Mouse (Mus musculus) erythroblast, embryonic 14.5 days (primary cell): ENCODE results near the gene Klhdc4. TPM values are rescaled to one million over a fixed set of nuclear protein-coding genes. Genes with fewer than 3 reads are reported as not detected.

Experiments
- H3K27me3 ChIP-seq: 2 replicates; pipeline ENCODE4 v1.6.1; 2012; ENCODE audit warnings: inconsistent platforms; ENCODE audit not compliant: control insufficient read depth
- H3K36me3 ChIP-seq: 2 replicates; pipeline ENCODE4 v1.6.1; 2012; ENCODE audit warnings: mild to moderate bottlenecking, inconsistent platforms; ENCODE audit not compliant: control insufficient read depth
- H3K4me1 ChIP-seq: 2 replicates; pipeline ENCODE4 v1.6.1; 2012; ENCODE audit warnings: inconsistent platforms; ENCODE audit not compliant: control insufficient read depth
- H3K4me3 ChIP-seq: replicated peaks from 2 replicates; pipeline ENCODE3; 2012; ENCODE audit warnings: moderate library complexity, mild to moderate bottlenecking, inconsistent platforms
- H3K9me3 ChIP-seq: 2 replicates; pipeline ENCODE4 v1.6.1; 2012; ENCODE audit warnings: low read length, inconsistent platforms, mixed read lengths; ENCODE audit not compliant: control insufficient read depth
- GATA1 ChIP-seq: IDR thresholded peaks from 2 replicates; pipeline ENCODE4 v1.6.1; 2012; ENCODE audit warnings: low read length, inconsistent platforms, mixed read lengths
- TAL1 ChIP-seq: IDR thresholded peaks from 3 replicates; pipeline ENCODE4 v1.6.1; 2012; ENCODE audit warnings: low read length, inconsistent platforms, mixed read lengths
- polyA plus RNA-seq: library from polyadenylated mRNA; stranded (reverse); fragments of >175 nt; gene quantifications from 2 replicates; pipeline ENCODE4 v1.2.3, GENCODE M21; 2012

Klhdc4 gene
- polyA plus RNA-seq, 1 experiment = 2.7 TPM

DNA sequence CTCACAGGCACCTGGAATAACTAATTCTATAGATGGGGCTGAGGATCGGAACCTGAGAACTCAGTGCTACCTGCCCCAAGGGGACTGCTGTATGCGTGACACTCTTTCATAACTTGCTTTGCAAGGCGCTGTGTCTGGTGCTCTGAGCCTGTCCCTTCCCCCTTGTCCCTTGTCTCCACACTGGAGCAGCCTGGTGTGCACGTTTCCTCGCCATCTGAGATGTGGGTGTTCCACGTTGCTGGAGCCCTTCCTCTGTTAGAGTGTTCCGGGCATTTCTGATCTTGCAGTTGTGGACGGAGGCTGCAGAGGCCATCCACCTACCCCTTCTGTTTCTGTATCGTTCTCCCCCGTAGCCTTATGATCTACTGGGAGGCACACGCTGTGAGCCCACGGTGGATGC is 70.9 kb downstream of the Klhdc4 start:
- Histone ChIP-seq H3K27me3 (peaks cover 9% of the 10 kb centered on the region), H3K9me3 (peaks cover under 1% of the 10 kb centered on the region; the same call in 1 of the 2 replicates), H3K4me3 (no peak overlapping the region), H3K4me1 (no peaks in the 10 kb centered on the region), H3K36me3 (no peaks in the 10 kb centered on the region)
- no peak for TF ChIP-seq TAL1

DNA sequence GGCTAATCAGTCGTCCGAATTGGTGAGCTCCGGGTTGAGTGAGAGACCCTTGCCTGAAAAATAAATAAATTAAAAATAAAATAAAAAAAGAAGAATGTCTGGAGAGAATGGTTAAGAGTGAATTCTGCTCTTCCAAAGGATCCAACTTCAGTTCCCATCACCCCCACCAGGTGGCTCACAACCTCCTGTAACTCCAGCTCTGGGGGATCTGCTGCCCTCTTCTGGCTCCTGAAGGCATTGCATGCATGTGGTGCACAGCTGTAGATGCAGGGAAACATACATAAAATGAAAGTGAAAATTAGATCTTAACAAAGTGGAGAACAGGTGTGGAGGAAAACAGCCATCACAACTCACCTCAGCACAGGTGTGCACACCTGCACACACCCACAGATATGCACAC is 78.0 kb downstream of the Klhdc4 start:
- TF ChIP-seq TAL1 = no peak
- no peak for TF ChIP-seq GATA1
- Histone ChIP-seq H3K9me3 (peaks cover 23% of the 10 kb centered on the region), H3K4me3 (no peak overlapping the region), H3K4me1 (no peaks in the 10 kb centered on the region), H3K36me3 (no peaks in the 10 kb centered on the region), H3K27me3 (peaks cover 22% of the 10 kb centered on the region)

DNA sequence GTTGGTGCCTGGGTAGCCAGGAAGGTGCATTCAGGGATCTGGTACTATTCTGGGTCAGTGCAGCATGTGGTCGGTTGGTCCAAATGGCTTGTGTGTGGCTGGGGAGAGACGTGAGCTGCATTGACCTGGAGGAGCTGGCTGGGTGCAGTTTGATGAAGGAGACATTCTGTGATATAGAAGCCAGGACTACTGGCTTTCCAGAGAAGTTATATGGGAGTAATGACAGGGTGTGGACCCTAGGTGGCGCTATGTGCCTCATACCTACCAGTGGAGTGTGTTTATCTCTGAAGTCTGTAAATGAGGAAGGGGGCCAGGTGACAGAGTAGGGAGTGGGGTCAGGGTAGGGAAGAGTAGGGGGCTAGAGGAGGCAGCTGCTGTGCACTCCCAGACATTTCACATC is 78.9 kb downstream of the Klhdc4 start:
- H3K4me1 ChIP-seq = no peaks in the 10 kb centered on the region
- no peaks in the 10 kb centered on the region for H3K36me3 ChIP-seq
- peaks cover 22% of the 10 kb centered on the region for H3K27me3 ChIP-seq
- TF ChIP-seq GATA1 (no peak), TAL1 (no peak)
- peaks cover 23% of the 10 kb centered on the region for H3K9me3 ChIP-seq
- H3K4me3 ChIP-seq = no peak overlapping the region

DNA sequence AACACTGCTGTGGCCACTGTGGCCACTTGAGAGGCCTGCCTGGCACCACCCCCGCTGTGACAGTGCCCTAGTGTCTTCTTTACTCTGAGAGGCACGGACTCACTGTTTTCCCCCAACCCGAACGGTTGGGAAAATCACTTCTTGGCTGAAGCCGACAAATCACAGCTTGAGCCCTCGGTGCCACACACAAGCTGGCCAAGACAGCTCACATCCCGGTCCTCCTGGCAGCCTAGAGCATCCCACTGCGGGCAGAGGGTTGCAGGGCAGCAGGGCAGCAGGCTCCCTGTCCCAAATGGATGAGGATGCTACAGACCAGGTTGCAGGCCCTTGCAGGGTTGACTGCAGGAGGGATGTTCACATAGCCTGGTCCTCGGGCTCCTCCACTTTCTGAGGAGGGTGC is 79.9 kb downstream of the Klhdc4 start:
- peaks cover 23% of the 10 kb centered on the region for H3K9me3 ChIP-seq
- no peak overlapping the region for H3K4me3 ChIP-seq
- H3K27me3 ChIP-seq = peaks cover 22% of the 10 kb centered on the region
- no peaks in the 10 kb centered on the region for H3K36me3 ChIP-seq
- no peak for TF ChIP-seq GATA1
- no peak for TF ChIP-seq TAL1
- no peaks in the 10 kb centered on the region for H3K4me1 ChIP-seq

Other genes with a start within 250 kb of the Klhdc4 start
- 29.2 and 30.4 TPM in 2 replicates for gene Map1lc3b, start 239.2 kb downstream of the Klhdc4 start, polyA plus RNA-seq
- not detected in 2 replicates for gene Zcchc14, start 176.7 kb downstream of the Klhdc4 start, polyA plus RNA-seq
- gene Jph3, start 99.9 kb downstream of the Klhdc4 start, polyA plus RNA-seq = 0.02 TPM in 1 of 2 replicates, not detected in the other
- 12.4 and 35.9 TPM in 2 replicates for gene Slc7a5, start 78.1 kb upstream of the Klhdc4 start, polyA plus RNA-seq
- 0.03 and 0.08 TPM in 2 replicates for gene Car5a, start 115.3 kb upstream of the Klhdc4 start, polyA plus RNA-seq
- gene Banp, start 120.2 kb upstream of the Klhdc4 start, polyA plus RNA-seq = 8.0 and 8.8 TPM in 2 replicates